Mouse (Mus musculus): ENCODE measurements at regions not wholly inside any gene's neighbourhood (a gene's known extent, or its start where the extent isn't known, plus 50 kb on each side); places are given as distances from the start of the nearest gene placed in this dataset.

GRCm38 (mm10) chr8:91983171-91983570, 181.3 kb upstream of the Irx3 start:
- TF ChIP-seq CTCF (conservative IDR thresholded peaks at IDR 0.05; ENCODE audit: insufficient read depth, insufficient read length, low read depth, low read length) (no peak), POLR2A (IDR thresholded peaks at IDR 0.05; ENCODE audit: low read depth, low read length) (no peak)

Measured in kidney, adult 2 months (tissue).